Mouse (Mus musculus) 3T3-L1 (cell line): ENCODE measurements at regions not wholly inside any gene's neighbourhood (a gene's known extent, or its start where the extent isn't known, plus 50 kb on each side); places are given as distances from the start of the nearest gene placed in this dataset.

ENCODE experiments used
- DNase-seq: peaks from one replicate; pipeline ENCODE4 v3.0.0-alpha.2; 2015; ENCODE audit warnings: low read depth, low spot score

DNA sequence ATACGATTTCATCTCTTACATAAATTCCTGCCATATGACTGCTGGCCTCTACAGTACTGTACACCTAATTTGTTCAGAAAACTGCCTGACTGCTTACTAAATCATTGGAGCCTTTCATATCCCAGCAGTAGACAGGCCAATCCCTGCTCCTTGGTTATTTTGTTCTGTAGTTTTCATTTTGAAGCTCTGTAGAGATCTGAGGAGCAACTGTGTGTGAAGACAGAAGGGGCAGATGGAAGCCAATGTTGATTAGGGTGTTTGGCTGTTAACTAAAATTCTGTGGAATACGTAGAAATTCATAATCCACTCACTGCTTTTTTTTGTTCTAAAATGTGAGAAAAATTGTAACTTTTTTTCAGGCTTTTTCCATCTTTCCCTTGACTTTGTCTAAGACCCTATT, 573.1 kb downstream of the Ets1 start:
- DNase-seq = no peak

DNA sequence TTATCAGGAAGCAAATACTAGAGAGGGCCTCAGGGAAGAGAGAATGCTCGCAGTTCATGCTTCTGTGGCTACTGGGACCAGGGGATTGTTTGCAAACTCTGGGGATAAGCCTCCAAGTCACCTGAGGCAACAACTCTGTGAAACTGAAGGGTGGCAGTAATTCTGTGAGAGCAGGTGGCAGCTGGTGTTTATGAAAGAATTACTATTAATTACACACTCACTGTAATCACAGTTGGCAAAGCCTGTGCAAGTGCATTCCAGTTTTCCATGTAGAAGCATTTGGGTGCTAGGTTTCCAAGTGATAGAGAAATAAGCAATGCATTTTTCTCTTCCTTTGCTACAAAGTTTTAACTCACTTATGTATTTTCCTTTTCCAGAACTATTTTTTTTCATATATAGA, 578.5 kb downstream of the Ets1 start:
- no peak for DNase-seq

GRCm38 (mm10) chr9:33220981-33221380, 585.0 kb downstream of the Ets1 start:
- DNase-seq = no peak

DNA sequence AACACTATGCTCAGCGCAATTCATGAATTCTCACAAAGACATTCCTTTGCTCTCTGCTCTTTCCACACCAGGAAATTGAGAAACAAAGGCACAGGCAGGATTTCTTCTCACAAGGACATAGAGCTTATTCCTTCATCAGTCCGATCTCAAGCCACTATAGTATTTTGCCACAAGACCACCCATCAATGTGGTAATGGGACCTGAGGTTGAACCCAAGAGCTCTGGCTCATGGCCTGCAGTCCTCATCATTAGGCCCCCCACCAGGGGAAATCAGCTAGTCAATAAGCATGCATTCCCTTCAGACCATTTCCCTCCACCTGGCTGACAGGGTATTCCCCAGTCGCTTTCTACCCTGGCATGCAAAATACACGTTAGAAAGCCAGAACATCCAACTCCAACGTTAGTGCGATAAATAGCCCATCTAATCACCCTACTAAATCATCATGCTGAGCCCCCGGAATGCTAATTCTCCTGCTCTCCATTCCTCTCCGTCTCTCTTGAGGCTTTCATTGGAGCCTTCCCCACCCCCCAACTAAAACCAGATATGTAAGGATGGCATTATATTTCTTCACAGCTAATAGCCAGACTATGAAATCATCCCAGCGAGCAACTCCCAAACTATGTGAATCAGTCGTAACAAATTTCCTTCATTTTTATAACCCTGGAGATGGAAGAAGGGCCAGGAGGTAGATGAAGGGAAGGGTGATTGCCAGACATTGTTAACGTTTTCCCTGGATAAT, 586.2 kb downstream of the Ets1 start:
- peak; percentile 17 for DNase-seq

- no peak for DNase-seq
Measured at GRCm38 (mm10) chr9:33233699-33234131, 597.7 kb downstream of the Ets1 start.

DNA sequence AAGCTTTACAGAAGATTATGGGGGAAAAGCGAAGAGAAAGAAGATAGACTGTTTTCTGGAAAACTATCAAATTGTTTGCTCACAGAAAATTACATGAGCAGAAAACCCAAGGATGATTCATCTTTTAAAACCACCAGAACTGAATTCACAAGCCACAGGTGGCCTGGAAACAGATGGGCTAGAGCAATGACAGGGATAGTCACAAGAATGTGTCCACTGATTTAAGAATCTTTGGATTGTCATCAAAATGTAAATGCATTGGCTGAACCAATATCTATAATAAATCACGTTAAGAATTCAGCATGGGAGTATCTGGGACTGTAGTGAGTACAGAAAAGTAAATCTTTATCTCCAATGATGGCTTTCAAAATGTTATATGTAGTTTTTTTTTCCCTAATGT, 602.2 kb downstream of the Ets1 start:
- peak; percentile 80 for DNase-seq

DNA sequence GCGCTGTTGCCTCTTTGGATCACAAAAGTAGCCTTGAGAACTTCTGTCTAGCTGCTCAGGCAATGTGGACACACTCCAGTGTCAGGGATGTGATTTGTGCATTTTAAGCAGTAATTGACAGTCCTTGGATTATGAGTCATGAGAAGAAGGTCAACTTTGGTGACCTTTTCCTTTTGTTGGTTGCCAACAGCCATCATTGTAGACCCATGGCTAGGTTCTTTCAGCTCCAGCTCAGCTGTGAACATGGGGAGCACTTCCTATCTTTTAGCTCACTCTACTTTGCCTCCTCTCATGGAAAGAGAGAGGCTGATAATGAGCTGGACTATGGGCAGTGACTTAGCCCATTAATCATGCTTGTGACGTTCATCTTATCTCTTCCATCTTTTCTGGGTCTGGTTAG, 602.8 kb downstream of the Ets1 start:
- DNase-seq = peak; percentile 88

GRCm38 (mm10) chr9:33240506-33240905, 604.5 kb downstream of the Ets1 start:
- no peak for DNase-seq

DNA sequence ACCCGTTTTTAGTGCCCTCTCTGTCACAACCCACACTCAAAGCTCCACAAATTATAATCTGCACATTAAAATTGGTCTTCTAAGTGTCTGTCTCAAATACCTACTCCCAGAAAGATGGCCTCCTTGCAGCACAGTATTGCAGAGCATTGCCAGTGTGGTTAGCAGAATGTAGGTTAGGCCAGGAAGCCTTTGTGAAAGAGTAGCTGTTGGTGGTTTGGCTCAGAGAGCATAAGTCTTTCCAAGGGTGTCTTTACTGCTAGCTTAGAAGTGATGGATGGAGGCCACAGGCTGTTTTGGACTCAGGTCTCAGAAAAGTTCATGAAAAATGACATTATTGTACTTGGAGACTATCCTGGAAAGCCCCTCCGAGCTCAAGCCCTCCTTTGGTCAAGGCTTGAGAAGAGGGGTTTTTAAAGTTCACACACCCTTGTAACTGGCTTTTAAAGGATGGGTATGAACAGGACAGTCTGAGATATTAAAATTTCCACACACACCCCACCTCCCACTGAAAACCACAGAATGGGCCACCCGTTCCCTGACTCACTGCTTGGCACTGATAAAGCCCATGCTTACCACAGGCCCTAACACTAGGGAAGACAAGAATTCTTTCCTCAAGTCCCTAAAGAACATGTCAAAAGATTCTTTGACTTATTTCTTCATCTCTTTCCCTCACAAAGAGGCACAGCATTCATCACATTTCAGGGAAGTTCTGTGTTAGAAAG, 605.1 kb downstream of the Ets1 start:
- peak; percentile 95 for DNase-seq

- DNase-seq = peak; percentile 80
Measured at GRCm38 (mm10) chr9:33246932-33247331, 610.9 kb downstream of the Ets1 start.

GRCm38 (mm10) chr9:33258241-33258640, 622.2 kb downstream of the Ets1 start:
- no peak for DNase-seq

DNA sequence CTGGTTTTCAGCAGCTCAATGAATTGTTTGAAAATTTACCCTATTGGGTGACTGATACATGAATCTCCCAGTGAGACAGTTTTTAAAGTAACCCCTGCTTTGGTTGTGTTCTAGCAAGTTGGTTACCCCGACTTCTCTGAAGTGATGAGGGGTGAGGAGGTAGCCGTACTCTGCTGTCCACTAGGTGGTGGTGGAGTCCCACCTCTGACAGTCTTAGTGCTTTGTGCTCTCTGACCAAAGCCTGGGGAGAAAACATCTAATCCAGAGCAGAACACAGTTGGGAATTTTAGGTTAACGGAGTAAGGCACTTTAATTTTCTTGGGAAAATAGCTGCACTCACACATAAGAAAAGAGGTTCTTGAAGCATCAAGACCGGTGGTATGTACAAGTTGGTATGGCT, 624.1 kb downstream of the Ets1 start:
- peak; percentile 72 for DNase-seq

GRCm38 (mm10) chr9:33289381-33289780, 653.4 kb downstream of the Ets1 start:
- no peak for DNase-seq

DNA sequence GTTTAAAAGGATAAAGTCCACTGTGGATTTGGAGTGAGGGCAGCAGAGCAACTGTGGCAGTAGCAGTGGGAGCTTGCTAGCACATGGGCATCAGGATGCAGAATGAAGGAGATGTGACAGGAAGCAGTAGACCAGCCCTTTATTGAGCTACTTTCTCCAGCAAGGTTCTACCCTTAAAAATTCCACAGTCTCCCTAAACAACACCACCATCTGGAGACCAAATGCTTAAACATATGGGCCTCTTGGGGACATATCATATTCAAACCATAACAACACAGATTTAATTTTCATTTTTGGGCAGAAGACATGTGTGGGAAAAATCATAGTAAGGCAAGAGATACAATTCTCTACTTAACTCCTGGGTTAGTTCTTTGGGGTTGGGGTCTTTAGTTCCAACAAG, 656.1 kb downstream of the Ets1 start:
- no peak for DNase-seq

GRCm38 (mm10) chr9:33295925-33296324, 659.9 kb downstream of the Ets1 start:
- DNase-seq = peak; percentile 37

DNA sequence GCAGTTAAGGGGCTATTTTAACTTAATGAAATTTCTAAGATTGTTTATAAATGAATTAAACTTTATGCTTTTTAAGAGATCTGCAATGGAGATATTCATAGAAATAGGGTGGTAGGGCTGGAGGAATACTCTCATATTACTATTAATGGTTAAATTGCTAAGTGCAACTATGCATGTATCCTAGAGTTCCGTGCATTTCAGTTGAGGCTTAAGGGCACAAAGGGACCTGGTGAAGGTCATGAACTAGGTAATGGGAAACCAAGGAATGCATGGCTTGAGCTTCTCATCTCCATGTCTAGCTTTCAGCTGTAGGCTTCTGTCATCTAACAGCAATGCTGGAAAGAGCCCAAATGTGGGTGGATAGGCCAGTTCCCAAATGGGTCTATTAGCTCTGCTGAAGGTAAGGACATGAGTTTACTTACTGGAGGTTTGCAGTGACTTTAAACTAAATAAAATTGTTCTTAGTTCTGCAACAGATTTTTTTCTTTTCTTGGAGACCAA, 683.6 kb downstream of the Ets1 start:
- DNase-seq = no peak

DNA sequence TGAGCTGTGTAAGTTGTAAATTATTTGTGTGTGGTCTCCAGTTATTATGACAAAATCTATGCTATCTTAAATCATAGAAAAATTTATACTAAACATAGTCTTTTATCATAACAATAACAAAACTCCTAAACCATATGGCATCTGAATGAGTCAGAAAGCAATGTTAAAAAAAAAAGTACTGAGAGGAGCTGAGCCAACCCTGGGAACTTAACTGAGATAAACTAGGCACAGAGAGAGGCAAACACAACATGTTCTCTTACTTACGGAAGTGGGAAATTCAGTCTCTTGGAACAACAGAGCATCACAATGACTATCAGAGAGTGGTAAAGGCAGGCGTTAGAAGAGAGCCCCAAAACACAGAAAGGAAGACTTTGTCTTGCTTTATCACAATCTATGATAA, 691.7 kb downstream of the Ets1 start:
- peak; percentile 37 for DNase-seq

DNA sequence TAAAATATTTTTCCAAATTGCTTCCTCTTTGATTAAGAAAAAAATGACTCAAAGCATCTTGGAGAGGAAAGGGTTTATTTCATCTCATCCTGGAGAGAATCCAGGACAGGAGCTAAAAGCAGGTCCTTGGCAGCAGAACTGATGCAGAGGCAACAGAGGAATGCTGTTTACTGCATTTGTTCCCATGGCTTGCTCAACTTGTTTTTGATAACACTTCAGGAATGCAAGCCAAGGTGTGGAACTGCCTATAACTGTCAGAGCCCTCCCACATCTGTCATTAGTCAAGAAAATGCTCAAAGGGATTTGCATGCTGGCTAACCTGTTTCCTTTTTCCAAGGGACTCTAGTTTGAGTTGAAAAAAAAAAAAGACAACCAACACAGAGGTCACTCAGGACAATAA, 714.2 kb downstream of the Ets1 start:
- DNase-seq = no peak

- DNase-seq = no peak
Measured at GRCm38 (mm10) chr9:33356621-33357020, 720.6 kb downstream of the Ets1 start.

DNA sequence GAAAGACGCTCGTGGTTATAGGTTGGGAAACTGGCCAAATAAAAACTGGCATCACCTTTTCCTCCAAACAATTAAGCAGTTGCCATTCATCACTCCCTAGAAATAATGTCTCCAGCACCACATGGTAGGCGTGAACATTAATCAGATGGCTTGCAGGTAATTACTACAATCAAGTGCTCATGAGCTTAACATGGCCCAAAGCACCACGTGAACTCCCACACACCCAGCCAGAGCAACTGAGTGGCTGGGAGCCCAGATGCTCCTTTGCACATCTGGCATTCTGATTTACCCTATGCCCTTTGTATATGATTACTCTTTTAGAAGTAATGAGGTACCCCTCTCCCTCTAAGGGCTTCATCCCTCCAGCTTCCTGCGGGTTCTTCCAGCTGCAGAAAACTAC, 724.9 kb downstream of the Ets1 start:
- DNase-seq = no peak

DNA sequence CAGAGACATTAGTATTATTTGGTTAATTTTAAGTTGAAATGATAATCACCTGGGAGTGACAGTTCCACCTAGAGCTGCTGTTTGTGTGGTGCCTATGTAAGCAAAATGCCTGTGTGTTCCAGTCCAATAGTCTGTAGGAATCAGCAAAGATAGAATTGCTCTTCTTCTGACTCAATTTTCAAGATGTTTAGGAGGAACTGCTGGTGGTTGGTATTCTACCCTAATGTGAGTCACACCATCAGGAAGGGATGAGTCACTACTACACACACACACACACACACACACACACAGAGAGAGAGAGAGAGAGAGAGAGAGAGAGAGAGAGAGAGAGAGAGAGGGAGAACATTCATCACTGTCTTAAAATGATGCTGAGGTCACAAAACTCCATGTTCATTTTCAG, 753.1 kb downstream of the Ets1 start:
- DNase-seq = peak; percentile 35

DNA sequence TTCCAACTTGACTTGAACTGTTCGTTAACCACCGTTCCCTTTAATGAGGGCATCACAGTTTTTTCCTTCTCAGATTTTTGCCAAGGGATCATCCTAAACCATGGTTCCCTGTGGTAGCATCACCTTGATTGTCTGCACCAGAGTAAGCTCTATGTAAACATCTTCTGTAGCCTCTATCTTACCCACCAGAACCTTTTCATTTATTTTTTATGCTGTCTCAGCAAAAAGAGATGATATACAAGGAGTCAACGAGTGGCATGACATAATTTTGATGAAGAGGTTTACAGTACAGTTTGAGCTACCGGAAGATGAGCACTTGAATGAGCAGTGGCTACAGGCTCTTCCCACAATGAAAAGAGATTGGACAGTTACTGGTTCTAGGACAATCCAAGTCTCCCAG, 768.7 kb downstream of the Ets1 start:
- no peak for DNase-seq

GRCm38 (mm10) chr9:33407517-33407916, 771.5 kb downstream of the Ets1 start:
- peak; percentile 65 for DNase-seq
